Mouse (Mus musculus): Measurements from ENCODE around the gene Ptgs2. TPM values are rescaled to one million over a fixed set of nuclear protein-coding genes. Genes with fewer than 3 reads are reported as not detected.

Gene Ptgs2
- polyA plus RNA-seq, 1 experiment from 2014 or later: 0.54 TPM

DNA sequence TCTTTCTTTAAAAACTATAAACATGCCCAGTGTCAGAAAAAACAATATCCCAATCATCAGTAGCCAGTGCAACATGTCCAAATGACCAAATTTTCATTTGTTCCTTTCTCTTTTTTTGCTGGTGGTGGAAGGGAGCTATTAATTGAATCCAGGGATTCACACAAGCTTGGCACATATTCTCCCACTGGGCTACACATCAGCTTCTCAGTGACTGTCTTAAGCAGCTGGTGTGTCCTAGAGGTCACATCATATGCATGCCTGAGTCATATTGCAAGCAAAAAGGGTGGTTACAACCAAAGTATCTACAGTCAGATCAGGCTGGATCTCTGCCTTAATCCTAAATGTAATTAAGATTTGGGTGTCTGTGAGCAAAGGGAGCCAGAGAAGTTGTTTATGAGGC is 35.5 kb downstream of the Ptgs2 start:
- H3K27ac ChIP-seq (replicated peaks; ENCODE audit: low read depth, low read length): no peak overlapping the region
- no peak overlapping the region for H3K9ac ChIP-seq (ENCODE audit: low read depth, low read length)
- H3K4me2 ChIP-seq (ENCODE audit: low read depth, low read length): no peak overlapping the region
- no peaks in the 10 kb centered on the region for H3K36me3 ChIP-seq (ENCODE audit: control insufficient read depth, insufficient read depth, low read length)
- no peaks in the 10 kb centered on the region for H3K27me3 ChIP-seq (replicated peaks; ENCODE audit: control insufficient read depth, insufficient read depth, low read length)
- ATAC-seq (ENCODE audit: low read depth) (no peak), DNase-seq (ENCODE audit: low spot score) (no peak)
- no peaks in the 10 kb centered on the region for H3K4me1 ChIP-seq (ENCODE audit: control insufficient read depth, insufficient read depth, low read length)
- H3K9me3 ChIP-seq (ENCODE audit: control insufficient read depth, low read length): no peaks in the 10 kb centered on the region
- no peak overlapping the region for H3K4me3 ChIP-seq (ENCODE audit: low read depth, low read length)

DNA sequence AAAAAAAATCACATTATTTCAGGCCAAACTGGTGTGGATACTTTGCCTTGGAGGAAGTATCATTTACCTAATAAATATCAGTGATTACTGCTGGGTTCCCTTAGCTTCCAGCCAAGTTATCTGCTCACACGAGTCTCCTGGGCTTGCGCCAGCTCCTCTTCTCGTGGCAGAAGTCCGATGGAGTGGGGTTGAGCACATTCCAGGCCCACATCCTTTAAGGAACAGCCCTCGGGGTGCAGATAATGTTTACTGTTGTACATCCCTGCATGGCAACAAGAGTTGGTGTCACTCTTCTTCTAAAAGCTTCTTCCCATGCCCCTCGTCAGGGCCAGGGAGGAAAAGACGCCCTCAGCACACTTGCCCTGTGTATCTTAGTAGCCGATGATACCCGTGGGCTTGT is 39.9 kb downstream of the Ptgs2 start:
- no peak for DNase-seq (ENCODE audit: low spot score)
- 61% methylated on average over 9 of the region's 9 CpGs for WGBS

DNA sequence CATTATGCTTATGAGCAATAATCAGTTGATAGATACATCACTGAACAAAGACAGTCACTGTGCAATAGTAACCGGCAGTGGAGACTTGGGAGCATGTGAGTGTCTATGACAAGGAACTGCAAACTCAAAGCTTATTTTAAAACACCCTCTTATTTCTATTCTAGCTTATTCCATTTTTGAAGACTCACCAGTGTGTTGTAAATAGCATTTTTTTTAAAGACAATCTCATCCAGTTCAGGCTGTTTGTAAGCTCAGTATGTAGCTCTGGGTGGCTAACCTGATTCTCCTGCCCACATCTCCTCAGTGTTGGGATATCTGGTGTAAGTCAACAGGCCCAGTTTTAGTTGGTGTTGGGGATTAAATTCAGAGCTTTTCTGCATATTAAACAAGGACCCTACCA is 42.1 kb downstream of the Ptgs2 start:
- H3K36me3 ChIP-seq (ENCODE audit: control insufficient read depth, insufficient read depth, low read length): no peaks in the 10 kb centered on the region
- no peak overlapping the region for H3K4me3 ChIP-seq (ENCODE audit: low read depth, low read length)
- ATAC-seq (ENCODE audit: low read depth) (no peak), DNase-seq (ENCODE audit: low spot score) (no peak)
- no peak overlapping the region for H3K27ac ChIP-seq (replicated peaks; ENCODE audit: low read depth, low read length)
- 83% methylated on average over 1 of the region's 1 CpGs for WGBS
- no peaks in the 10 kb centered on the region for H3K4me1 ChIP-seq (ENCODE audit: control insufficient read depth, insufficient read depth, low read length)
- H3K4me2 ChIP-seq (ENCODE audit: low read depth, low read length): no peak overlapping the region
- no peaks in the 10 kb centered on the region for H3K9me3 ChIP-seq (ENCODE audit: control insufficient read depth, low read length)
- no peaks in the 10 kb centered on the region for H3K27me3 ChIP-seq (replicated peaks; ENCODE audit: control insufficient read depth, insufficient read depth, low read length)
- no peak overlapping the region for H3K9ac ChIP-seq (ENCODE audit: low read depth, low read length)

More for the DNA sequence above, 39.9 kb downstream of the Ptgs2 start:
- Histone ChIP-seq H3K9me3 (ENCODE audit: control insufficient read depth, low read length) (no peaks in the 10 kb centered on the region), H3K4me3 (ENCODE audit: low read depth, low read length) (no peak overlapping the region), H3K4me1 (ENCODE audit: control insufficient read depth, insufficient read depth, low read length) (no peaks in the 10 kb centered on the region), H3K4me2 (ENCODE audit: low read depth, low read length) (no peak overlapping the region), H3K9ac (ENCODE audit: low read depth, low read length) (no peak overlapping the region), H3K27me3 (replicated peaks; ENCODE audit: control insufficient read depth, insufficient read depth, low read length) (no peaks in the 10 kb centered on the region), H3K36me3 (ENCODE audit: control insufficient read depth, insufficient read depth, low read length) (no peaks in the 10 kb centered on the region), H3K27ac (replicated peaks; ENCODE audit: low read depth, low read length) (no peak overlapping the region)
- no peak for ATAC-seq (ENCODE audit: low read depth)

DNA sequence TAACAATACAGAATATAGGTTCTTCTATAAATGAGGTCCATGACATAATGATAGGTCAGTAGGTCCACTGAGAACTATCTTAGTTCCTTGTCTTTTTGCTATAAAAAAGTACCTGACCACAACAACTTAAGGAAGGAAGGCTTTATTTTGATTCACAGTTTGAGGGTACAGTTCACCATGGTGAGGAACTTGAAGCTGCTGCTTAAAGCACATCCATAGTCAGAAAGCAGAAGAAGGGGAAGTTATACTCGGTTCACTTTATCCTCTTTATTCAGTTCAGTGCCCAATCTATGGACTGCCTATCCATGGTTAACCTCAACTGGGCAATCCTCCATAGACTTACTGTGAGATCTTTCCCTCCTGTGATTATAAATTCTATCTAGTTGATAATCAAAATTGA is 43.7 kb downstream of the Ptgs2 start:
- H3K4me2 ChIP-seq (ENCODE audit: low read depth, low read length): no peak overlapping the region
- ATAC-seq (ENCODE audit: low read depth): no peak
- no peaks in the 10 kb centered on the region for H3K27me3 ChIP-seq (replicated peaks; ENCODE audit: control insufficient read depth, insufficient read depth, low read length)
- no peak overlapping the region for H3K4me3 ChIP-seq (ENCODE audit: low read depth, low read length)
- no peak for DNase-seq (ENCODE audit: low spot score)
- H3K9me3 ChIP-seq (ENCODE audit: control insufficient read depth, low read length): no peaks in the 10 kb centered on the region
- H3K27ac ChIP-seq (replicated peaks; ENCODE audit: low read depth, low read length): no peak overlapping the region
- 73% methylated on average over 1 of the region's 1 CpGs for whole genome bisulfite sequencing
- no peaks in the 10 kb centered on the region for H3K4me1 ChIP-seq (ENCODE audit: control insufficient read depth, insufficient read depth, low read length)
- H3K36me3 ChIP-seq (ENCODE audit: control insufficient read depth, insufficient read depth, low read length): no peaks in the 10 kb centered on the region
- H3K9ac ChIP-seq (ENCODE audit: low read depth, low read length): no peak overlapping the region

DNA sequence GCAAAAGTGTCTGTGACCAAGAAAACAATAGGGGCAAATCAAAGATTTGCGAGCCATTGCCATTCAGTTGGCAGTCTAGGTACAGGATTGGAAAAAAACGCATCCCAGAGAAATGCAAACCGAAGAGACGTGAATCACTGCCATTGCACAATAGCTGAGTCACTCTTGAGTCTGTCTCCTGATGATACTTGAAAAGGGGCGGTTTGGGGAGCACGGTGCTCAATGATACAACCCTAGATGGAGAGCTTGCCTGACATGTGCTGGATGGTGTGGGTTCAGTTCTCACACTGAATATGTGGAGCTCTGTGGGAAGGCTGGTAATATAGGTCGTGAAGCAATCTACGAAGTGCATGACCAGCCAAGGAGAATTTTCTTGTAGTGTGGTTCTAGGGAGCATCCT is 45.2 kb downstream of the Ptgs2 start:
- DNase-seq (ENCODE audit: low spot score) (no peak), ATAC-seq (ENCODE audit: low read depth) (no peak)
- no peak overlapping the region for H3K27ac ChIP-seq (replicated peaks; ENCODE audit: low read depth, low read length)

DNA sequence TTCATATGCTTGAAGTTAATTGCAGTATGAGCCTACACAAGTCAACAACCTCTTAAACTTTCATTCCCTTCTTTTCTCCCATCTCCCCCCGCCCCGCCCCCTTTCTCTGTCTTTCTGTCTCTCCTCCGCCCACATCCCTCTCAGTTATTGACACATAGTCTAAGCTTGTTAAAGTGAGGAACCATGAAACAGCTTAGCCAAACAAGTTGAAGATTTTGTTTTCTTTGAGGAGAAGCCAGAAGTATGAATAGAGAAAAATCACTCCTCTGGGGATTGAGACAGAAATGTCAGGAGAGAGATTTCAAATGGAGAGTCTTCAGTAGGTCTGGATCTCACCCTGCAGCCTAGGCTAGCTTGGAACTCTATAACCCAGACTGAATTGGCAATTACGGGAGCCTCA is 47.4 kb downstream of the Ptgs2 start:
- H3K27me3 ChIP-seq (replicated peaks; ENCODE audit: control insufficient read depth, insufficient read depth, low read length): no peaks in the 10 kb centered on the region
- no peak for DNase-seq (ENCODE audit: low spot score)
- no peak for ATAC-seq (ENCODE audit: low read depth)
- H3K27ac ChIP-seq (replicated peaks; ENCODE audit: low read depth, low read length): no peak overlapping the region
- no peak overlapping the region for H3K4me2 ChIP-seq (ENCODE audit: low read depth, low read length)
- WGBS: 86% methylated on average over 4 of the region's 4 CpGs
- H3K9ac ChIP-seq (ENCODE audit: low read depth, low read length): no peak overlapping the region
- H3K9me3 ChIP-seq (ENCODE audit: control insufficient read depth, low read length): no peaks in the 10 kb centered on the region
- no peak overlapping the region for H3K4me3 ChIP-seq (ENCODE audit: low read depth, low read length)
- H3K36me3 ChIP-seq (ENCODE audit: control insufficient read depth, insufficient read depth, low read length): no peaks in the 10 kb centered on the region
- H3K4me1 ChIP-seq (ENCODE audit: control insufficient read depth, insufficient read depth, low read length): no peaks in the 10 kb centered on the region

More for the DNA sequence above, 45.2 kb downstream of the Ptgs2 start:
- 86% methylated on average over 8 of the region's 8 CpGs for WGBS
- no peaks in the 10 kb centered on the region for H3K36me3 ChIP-seq (ENCODE audit: control insufficient read depth, insufficient read depth, low read length)
- no peaks in the 10 kb centered on the region for H3K9me3 ChIP-seq (ENCODE audit: control insufficient read depth, low read length)
- no peaks in the 10 kb centered on the region for H3K4me1 ChIP-seq (ENCODE audit: control insufficient read depth, insufficient read depth, low read length)
- H3K4me2 ChIP-seq (ENCODE audit: low read depth, low read length): no peak overlapping the region
- no peak overlapping the region for H3K9ac ChIP-seq (ENCODE audit: low read depth, low read length)
- H3K4me3 ChIP-seq (ENCODE audit: low read depth, low read length): no peak overlapping the region
- no peaks in the 10 kb centered on the region for H3K27me3 ChIP-seq (replicated peaks; ENCODE audit: control insufficient read depth, insufficient read depth, low read length)

DNA sequence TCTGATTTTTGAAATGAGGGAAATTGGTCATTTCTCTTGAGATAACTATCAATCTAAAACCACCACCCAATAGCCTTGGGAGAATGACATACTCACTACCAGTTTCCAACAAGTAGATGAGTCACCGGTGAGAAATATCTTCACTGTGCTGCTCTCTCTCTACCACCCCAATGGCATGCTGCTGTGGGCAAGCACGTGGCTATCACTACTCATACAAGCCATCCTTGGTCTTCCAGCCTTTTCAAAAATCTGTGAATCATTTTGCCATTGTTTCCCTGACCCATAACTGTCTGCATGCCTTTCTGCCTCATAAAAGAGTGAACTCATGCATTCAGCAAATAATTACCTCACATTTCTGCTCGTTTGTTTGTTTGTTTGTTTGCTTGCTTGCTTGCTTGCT is 51.6 kb downstream of the Ptgs2 start:
- Histone ChIP-seq H3K27me3 (replicated peaks; ENCODE audit: control insufficient read depth, insufficient read depth, low read length) (no peaks in the 10 kb centered on the region), H3K4me1 (ENCODE audit: control insufficient read depth, insufficient read depth, low read length) (no peaks in the 10 kb centered on the region), H3K9me3 (ENCODE audit: control insufficient read depth, low read length) (no peaks in the 10 kb centered on the region), H3K36me3 (ENCODE audit: control insufficient read depth, insufficient read depth, low read length) (no peaks in the 10 kb centered on the region), H3K9ac (ENCODE audit: low read depth, low read length) (no peak overlapping the region), H3K4me2 (ENCODE audit: low read depth, low read length) (no peak overlapping the region), H3K4me3 (ENCODE audit: low read depth, low read length) (no peak overlapping the region), H3K27ac (replicated peaks; ENCODE audit: low read depth, low read length) (no peak overlapping the region)
- 74% methylated on average over 3 of the region's 3 CpGs for WGBS
- DNase-seq (ENCODE audit: low spot score) (no peak), ATAC-seq (ENCODE audit: low read depth) (no peak)

Small RNAs within 50 kb of the gene (microRNA-seq; reads per million reads assigned to microRNA genes)
- not detected for gene Gm44329 (ENCODE audit: borderline number of aligned reads)

Other genes starting within 250 kb of the Ptgs2 start
- gene Pla2g4a, start 138.7 kb upstream of the Ptgs2 start, polyA plus RNA-seq (2014; fragmentation: Nextera tagmentation; extraction: Ambion mirVana): 19.5 and 19.8 TPM in 2 replicates
- not detected in 2 replicates for gene Pdc, start 219.4 kb downstream of the Ptgs2 start, polyA plus RNA-seq (2014; fragmentation: Nextera tagmentation; extraction: Ambion mirVana)

Data from embryonic facial prominence, embryonic 14.5 days (tissue).